Mouse (Mus musculus) kidney, embryonic 14.5 days (tissue): ENCODE data around the gene Slc24a3. TPM values are rescaled to one million over a fixed set of nuclear protein-coding genes. Genes with fewer than 3 reads are reported as not detected.

Source experiments
- ATAC-seq: fragments of 200-750 bp; cut with Nextera tagmentation; 2 replicates; pipeline ENCODE4 v1.8.0; 2017; ENCODE audit warnings: moderate number of reproducible peaks, mild to moderate bottlenecking, moderate TSS enrichment, moderate library complexity; ENCODE audit not compliant: low FRiP score, low TSS enrichment
- H3K27ac ChIP-seq: fragments of 300-500 bp; sonication (generic); 2 replicates; pipeline ENCODE4 v1.5.1; 2014; ENCODE audit warnings: low read depth, mild to moderate bottlenecking, low read length, moderate library complexity, mixed read lengths
- H3K27me3 ChIP-seq: fragments of 300-500 bp; sonication (generic); 2 replicates; pipeline ENCODE4 v1.6.1; 2014; ENCODE audit warnings: mild to moderate bottlenecking, low read length; ENCODE audit not compliant: control insufficient read depth, insufficient read depth
- H3K36me3 ChIP-seq: fragments of 300-500 bp; sonication (generic); 2 replicates; pipeline ENCODE4 v1.6.1; 2014; ENCODE audit warnings: low read length, mixed read lengths; ENCODE audit not compliant: control insufficient read depth, insufficient read depth
- H3K4me1 ChIP-seq: fragments of 300-500 bp; sonication (generic); 2 replicates; pipeline ENCODE4 v1.6.1; 2014; ENCODE audit warnings: low read length, mixed read lengths; ENCODE audit not compliant: control insufficient read depth, insufficient read depth
- H3K4me2 ChIP-seq: fragments of 300-500 bp; sonication (generic); replicated peaks from 2 replicates; pipeline ENCODE4 v1.6.1; 2014; ENCODE audit warnings: low read depth, mild to moderate bottlenecking, low read length
- H3K4me3 ChIP-seq: fragments of 300-500 bp; sonication (generic); 2 replicates; pipeline ENCODE4 v1.5.1; 2014; ENCODE audit warnings: mild to moderate bottlenecking, low read length
- H3K9ac ChIP-seq: fragments of 300-500 bp; sonication (generic); 2 replicates; pipeline ENCODE4 v1.6.1; 2014; ENCODE audit warnings: low read depth, mild to moderate bottlenecking, low read length, moderate library complexity
- H3K9me3 ChIP-seq: fragments of 300-500 bp; sonication (generic); 2 replicates; pipeline ENCODE4 v1.6.1; 2016; ENCODE audit warnings: low read length; ENCODE audit not compliant: control insufficient read depth
- WGBS: fragments of 180-500 bp; shearing (Covaris S2); extraction: QIAGEN DNeasy Blood & Tissue Kit; methylation state at CpG from one replicate; pipeline ENCODE4 v1.1.7; 2014; 5-methylcytosine and 5-hydroxymethylcytosine counted together
- polyA plus RNA-seq: library from polyadenylated mRNA; unstranded; fragments of >200 nt; fragmentation: Nextera tagmentation; extraction: Ambion mirVana; gene quantifications from 2 replicates; pipeline ENCODE4 v1.2.1, GENCODE M21; 2014

Slc24a3 gene
- polyA plus RNA-seq, 1 experiment from 2014 or later, result 2.4 TPM

DNA sequence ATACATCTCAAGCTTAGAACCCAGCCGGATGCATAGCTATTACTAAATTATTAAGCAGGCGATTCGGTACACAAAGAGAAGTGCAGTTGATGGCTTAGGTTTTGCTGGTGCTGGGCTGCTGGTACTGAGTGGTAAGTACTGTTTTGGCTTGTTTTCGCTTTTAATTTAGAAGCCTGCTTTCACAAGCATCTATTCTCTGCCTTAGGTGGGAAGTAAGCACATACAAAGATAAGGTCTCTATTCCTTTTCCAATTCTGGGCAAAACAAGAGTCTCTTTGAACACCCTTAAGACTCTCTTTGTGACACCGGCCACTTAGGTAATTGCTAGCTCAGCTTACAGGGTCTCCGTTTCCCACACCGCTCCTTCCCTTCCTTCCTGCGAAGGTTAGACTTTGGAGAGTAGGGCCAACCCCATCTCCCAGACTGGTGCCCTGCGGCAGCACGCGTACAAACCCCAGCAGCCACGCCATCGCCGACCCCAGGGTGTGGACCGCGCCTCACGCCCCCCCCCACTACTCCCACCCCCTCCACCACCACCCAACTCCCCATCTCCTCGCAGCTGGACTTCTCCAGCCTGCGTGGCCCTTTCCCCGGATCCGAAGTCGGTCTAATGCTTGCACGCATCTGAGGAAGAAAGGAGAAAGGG, 507.1 kb downstream of the Slc24a3 start:
- peak overlapping the region; percentile 75 for H3K9ac ChIP-seq
- no peaks in the 10 kb centered on the region for H3K27me3 ChIP-seq
- H3K36me3 ChIP-seq, result no peaks in the 10 kb centered on the region; the same call in 1 of the 2 replicates
- H3K4me2 ChIP-seq, result peak overlapping the region; percentile 50
- WGBS, result 3% methylated on average over 22 of the region's 23 CpGs
- ATAC-seq, result no peak; the same call in 1 of the 2 replicates
- peak overlapping the region; percentile 53 for H3K4me3 ChIP-seq
- H3K27ac ChIP-seq, result peak overlapping the region; percentile 81
- peaks cover 29% of the 10 kb centered on the region for H3K4me1 ChIP-seq
- peaks cover 5% of the 10 kb centered on the region; the same call in 1 of the 2 replicates for H3K9me3 ChIP-seq

DNA sequence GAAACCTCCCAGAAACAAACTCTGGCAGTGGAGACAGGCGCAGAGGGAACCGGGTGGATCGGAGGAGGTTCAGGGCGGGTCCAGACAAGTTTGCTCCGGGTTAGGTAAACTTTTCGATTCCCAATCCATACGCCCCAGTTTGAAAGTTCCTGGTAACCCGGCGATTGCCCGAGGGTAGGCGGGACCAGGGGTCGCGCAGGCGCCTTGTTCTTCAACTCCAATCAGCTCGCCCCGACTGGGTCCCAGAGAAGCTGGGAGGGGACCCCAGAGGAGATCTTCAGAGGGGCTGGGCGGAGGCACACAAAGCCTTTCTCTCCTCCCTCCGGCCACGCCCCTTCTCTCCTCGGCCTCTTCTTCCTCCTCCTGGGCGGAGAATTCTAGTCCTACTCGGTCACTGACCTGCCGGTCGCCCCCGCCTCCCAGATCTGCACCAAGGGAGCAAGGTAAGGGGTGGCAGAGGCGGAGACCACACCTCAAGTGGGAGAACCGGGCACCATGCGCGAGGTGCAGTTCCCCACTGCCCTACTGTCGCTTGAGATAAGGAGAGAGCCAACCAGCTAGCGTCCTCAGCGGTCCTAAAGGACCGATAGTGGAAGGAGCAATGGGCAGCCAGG, 507.7 kb downstream of the Slc24a3 start, which contains the start of gene Rin2:
Gene Rin2 (plus strand): TSS at position 74 of the 614 bp plus-strand sequence.
- peak within 1 kb of the TSS; percentile 50 for H3K4me2 ChIP-seq
- under 1% methylated on average over 32 of the region's 33 CpGs for WGBS
- H3K4me3 ChIP-seq, result peak within 1 kb of the TSS; percentile 53
- peaks cover 5% of the 10 kb centered on the region; the same call in 1 of the 2 replicates for H3K9me3 ChIP-seq
- peaks cover 35% of the 10 kb centered on the region for H3K4me1 ChIP-seq
- peak within 1 kb of the TSS; percentile 81 for H3K27ac ChIP-seq
- H3K36me3 ChIP-seq, result no peaks in the 10 kb centered on the region; the same call in 1 of the 2 replicates
- peak within 1 kb of the TSS; percentile 75 for H3K9ac ChIP-seq
- no peaks in the 10 kb centered on the region for H3K27me3 ChIP-seq
- peak; percentile 89 for ATAC-seq

DNA sequence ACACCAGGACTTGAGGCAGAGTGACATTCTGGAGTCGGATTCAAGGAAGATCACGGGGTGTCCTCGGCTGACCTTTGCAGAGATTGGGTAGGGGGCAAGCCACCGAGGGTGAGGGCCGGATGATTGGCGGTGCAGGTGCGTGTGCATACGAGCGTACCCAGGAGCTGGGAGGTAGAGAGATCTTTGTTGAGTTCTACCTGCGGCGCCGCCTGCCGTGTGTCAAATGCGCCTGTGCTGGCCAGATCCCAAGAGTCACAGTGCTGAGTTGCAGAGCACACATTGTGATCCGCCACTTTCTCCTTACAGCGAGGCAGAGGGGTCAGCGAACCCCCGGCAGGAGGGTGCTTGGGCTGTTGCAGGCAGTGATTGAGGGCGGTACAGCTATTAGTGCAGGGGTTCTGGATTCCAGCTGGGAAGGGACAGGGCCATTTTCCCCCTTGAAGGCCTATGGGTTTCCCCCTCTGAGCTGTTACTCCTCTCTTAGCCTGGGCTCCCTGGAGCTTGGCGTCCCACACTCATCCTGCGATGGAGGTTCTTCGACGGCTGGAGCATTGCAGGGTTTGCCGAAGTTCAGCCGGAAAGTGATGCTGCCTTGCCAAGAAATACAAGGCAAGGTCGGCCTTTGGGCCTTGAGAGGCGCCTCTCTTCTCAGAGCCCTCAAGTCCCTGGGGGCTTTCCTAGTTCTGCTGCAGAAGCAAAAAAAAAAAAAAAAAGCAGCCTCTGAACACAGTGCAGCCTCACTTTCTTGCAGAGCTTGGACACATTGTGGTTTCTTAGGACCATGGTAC, 508.4 kb downstream of the Slc24a3 start:
- peaks cover 5% of the 10 kb centered on the region; the same call in 1 of the 2 replicates for H3K9me3 ChIP-seq
- peak; percentile 50 for ATAC-seq
- peak overlapping the region; percentile 81 for H3K27ac ChIP-seq
- WGBS, result 1% methylated on average over 27 of the region's 27 CpGs
- H3K4me3 ChIP-seq, result peak overlapping the region; percentile 53
- peak overlapping the region; percentile 75 for H3K9ac ChIP-seq
- peaks cover 42% of the 10 kb centered on the region for H3K4me1 ChIP-seq
- H3K4me2 ChIP-seq, result peak overlapping the region; percentile 50
- no peaks in the 10 kb centered on the region; the same call in 1 of the 2 replicates for H3K36me3 ChIP-seq
- no peaks in the 10 kb centered on the region for H3K27me3 ChIP-seq

DNA sequence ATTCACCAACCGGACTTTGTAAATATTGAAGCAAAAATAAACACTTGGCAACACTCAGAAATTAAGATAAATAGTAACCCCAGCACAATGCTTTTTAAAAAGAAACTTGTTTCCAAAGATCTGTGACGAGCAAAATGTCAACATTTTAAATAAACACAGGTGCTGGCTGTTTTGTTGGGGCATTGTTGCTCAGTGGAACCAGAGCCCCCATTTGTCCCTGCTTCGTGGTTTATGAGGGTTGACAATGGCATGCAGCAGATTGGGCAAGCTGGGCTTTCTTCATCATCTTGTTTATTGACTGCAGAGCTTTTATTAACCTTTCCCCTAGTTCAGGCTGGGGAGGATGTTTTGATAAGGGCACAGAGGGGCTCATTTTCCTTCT, 509.0 kb downstream of the Slc24a3 start:
- H3K36me3 ChIP-seq, result no peaks in the 10 kb centered on the region; the same call in 1 of the 2 replicates
- H3K9me3 ChIP-seq, result peaks cover 5% of the 10 kb centered on the region; the same call in 1 of the 2 replicates
- peak; percentile 11; the same call in 1 of the 2 replicates for ATAC-seq
- H3K4me2 ChIP-seq, result peak overlapping the region; percentile 50
- peaks cover 43% of the 10 kb centered on the region for H3K4me1 ChIP-seq
- 12% methylated on average over 3 of the region's 3 CpGs for WGBS
- H3K4me3 ChIP-seq, result peak overlapping the region; percentile 53
- no peaks in the 10 kb centered on the region for H3K27me3 ChIP-seq
- H3K27ac ChIP-seq, result peak overlapping the region; percentile 81
- H3K9ac ChIP-seq, result peak overlapping the region; percentile 75; the same call in 1 of the 2 replicates

DNA sequence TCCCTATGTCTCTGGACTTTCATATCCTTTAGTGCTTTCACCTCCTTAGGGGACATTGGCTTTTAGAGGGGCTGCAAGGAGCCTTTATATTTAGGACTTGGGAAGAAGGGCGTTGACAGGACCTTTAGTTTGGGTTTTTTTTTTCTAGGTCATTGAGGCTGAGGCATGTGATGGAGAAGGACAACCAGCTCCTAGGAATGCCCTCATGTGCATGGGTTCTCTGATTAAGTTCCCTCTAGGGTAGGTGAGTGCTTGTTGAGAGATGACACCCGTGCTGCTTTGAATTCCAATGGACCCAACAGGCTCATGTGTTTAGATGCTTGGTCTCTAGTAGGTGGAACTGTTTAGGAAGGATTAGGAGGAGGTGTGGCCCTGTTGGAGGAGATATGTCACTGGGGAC, 509.4 kb downstream of the Slc24a3 start:
- peak overlapping the region; percentile 53; the same call in 1 of the 2 replicates for H3K4me3 ChIP-seq
- whole genome bisulfite sequencing, result 32% methylated on average over 2 of the region's 2 CpGs
- H3K27ac ChIP-seq, result peak overlapping the region; percentile 81

DNA sequence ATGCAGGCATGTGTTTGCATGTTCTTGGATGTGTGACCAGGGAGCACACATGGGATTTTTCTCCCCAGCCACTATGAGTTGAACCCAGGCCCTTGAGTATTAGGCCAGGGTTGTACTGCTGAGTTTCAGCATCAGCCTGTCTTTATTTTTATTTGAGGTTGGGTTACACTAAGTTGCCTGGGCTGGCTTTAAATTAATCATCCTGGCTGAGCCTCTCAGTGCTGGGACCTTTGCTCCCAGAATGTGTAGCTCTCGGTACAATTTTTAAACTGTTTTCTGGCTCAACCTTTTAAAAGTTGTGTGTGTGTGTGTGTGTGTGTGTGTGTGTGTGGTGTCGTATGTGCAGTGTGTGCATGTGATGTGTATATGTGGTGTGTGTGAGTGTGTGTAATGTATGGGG, 512.6 kb downstream of the Slc24a3 start:
- H3K36me3 ChIP-seq, result no peaks in the 10 kb centered on the region; the same call in 1 of the 2 replicates
- ATAC-seq, result no peak; the same call in 1 of the 2 replicates
- H3K9ac ChIP-seq, result no peak overlapping the region
- no peaks in the 10 kb centered on the region for H3K27me3 ChIP-seq
- H3K27ac ChIP-seq, result peak overlapping the region; percentile 37; the same call in 1 of the 2 replicates
- no peak overlapping the region for H3K4me2 ChIP-seq
- WGBS, result 27% methylated on average over 2 of the region's 2 CpGs
- peaks cover 5% of the 10 kb centered on the region; the same call in 1 of the 2 replicates for H3K9me3 ChIP-seq
- H3K4me3 ChIP-seq, result no peak overlapping the region
- H3K4me1 ChIP-seq, result peaks cover 56% of the 10 kb centered on the region

More for the DNA sequence above, 509.4 kb downstream of the Slc24a3 start:
- Histone ChIP-seq H3K4me2 (peak overlapping the region; percentile 50), H3K9ac (0 out of 2 replicates have a peak overlapping the region, but pooled peaks have one; percentile 13), H3K4me1 (peaks cover 43% of the 10 kb centered on the region), H3K27me3 (no peaks in the 10 kb centered on the region), H3K36me3 (no peaks in the 10 kb centered on the region; the same call in 1 of the 2 replicates), H3K9me3 (peaks cover 5% of the 10 kb centered on the region; the same call in 1 of the 2 replicates)
- no peak for ATAC-seq

DNA sequence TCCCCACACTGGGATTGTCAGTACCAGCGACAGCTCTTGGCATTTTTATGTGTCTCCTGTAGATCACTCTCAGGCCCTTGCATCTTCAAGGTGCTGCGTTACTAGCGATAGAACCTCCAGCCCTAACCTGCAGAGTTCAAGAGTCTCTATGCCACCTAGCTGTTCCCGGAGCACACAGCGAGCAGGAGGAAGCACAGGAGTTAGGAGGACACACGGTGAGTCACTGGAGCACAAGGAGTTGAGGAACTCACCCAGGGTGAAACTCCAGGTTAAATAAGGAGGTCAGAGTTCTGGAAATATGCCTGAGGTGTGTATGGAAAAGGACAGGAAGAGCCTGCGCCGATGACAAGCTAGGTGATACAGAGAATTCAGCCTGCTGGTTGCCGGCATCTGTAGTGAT, 513.2 kb downstream of the Slc24a3 start:
- Histone ChIP-seq H3K9me3 (peaks cover 5% of the 10 kb centered on the region; the same call in 1 of the 2 replicates), H3K36me3 (no peaks in the 10 kb centered on the region; the same call in 1 of the 2 replicates), H3K27me3 (no peaks in the 10 kb centered on the region), H3K4me2 (no peak overlapping the region), H3K4me3 (no peak overlapping the region), H3K4me1 (peaks cover 56% of the 10 kb centered on the region), H3K27ac (peak overlapping the region; percentile 37; the same call in 1 of the 2 replicates), H3K9ac (no peak overlapping the region)
- ATAC-seq, result no peak
- WGBS, result 58% methylated on average over 9 of the region's 9 CpGs

DNA sequence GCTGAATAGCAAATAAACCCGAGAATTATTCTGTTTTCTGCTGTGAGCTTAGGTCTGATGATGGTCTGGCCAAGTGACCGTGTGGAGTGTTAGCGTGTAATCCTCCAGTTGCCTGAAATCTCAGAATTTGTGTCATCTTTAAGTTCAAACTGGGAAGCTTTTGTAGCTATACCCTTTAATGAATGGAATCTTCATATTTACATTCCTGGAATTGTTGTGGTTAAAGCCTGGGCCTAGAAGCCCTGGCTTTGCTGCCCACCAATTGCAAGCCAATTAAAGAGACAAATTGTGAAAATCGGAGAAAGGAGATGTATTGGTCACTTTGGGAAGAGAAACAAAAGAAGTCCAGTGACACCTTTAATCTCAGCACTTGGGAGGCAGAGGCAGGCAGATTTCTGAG, 514.1 kb downstream of the Slc24a3 start:
- WGBS, result 89% methylated on average over 4 of the region's 4 CpGs
- no peak overlapping the region for H3K9ac ChIP-seq
- H3K4me3 ChIP-seq, result no peak overlapping the region
- peaks cover 53% of the 10 kb centered on the region for H3K4me1 ChIP-seq
- H3K27me3 ChIP-seq, result no peaks in the 10 kb centered on the region
- H3K36me3 ChIP-seq, result no peaks in the 10 kb centered on the region; the same call in 1 of the 2 replicates
- no peak for ATAC-seq
- peaks cover 5% of the 10 kb centered on the region; the same call in 1 of the 2 replicates for H3K9me3 ChIP-seq
- no peak overlapping the region for H3K4me2 ChIP-seq
- H3K27ac ChIP-seq, result no peak overlapping the region
